Mouse (Mus musculus): ENCODE results near the gene Gm20219.

The Gm20219 gene

DNA sequence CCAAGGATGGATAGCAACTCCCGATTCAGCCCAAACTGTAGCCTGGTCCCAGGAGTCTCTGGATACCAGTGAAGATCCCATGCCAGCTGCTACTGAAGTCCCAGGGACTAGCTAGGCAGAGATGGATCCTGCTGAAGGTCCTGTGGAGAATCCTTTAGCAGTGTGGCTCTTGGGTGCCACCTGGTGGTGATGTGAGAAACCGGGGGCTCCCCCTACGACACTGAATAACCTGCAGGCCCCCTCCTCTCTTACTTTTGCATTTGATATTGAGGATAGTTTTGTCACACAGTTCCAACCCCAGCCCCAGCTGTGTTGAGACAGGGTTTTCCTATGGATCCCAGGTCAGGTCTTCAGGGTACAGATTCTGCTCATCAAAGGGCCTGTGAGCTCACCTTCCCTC lies 4.3 kb upstream of the Gm20219 start:
- DNase-seq (ENCODE audit: low read depth in 1 of 2, low spot score in 2 of 2) = peak in 1 of 2 experiments; percentile 31

- peak; percentile 44 to 76 for DNase-seq (ENCODE audit: low read depth in 1 of 2, low spot score in 2 of 2)
Observed at GRCm38 (mm10) chr17:56552781-56553363, 1.3 kb downstream of the Gm20219 start.

GRCm38 (mm10) chr17:56551841-56552581 lies 2.2 kb downstream of the Gm20219 start:
- DNase-seq (ENCODE audit: low read depth in 1 of 2, low spot score in 2 of 2) = no peak

GRCm38 (mm10) chr17:56550784-56551475 lies 3.3 kb downstream of the Gm20219 start:
- DNase-seq (ENCODE audit: low read depth in 1 of 2, low spot score in 2 of 2) = no peak

DNA sequence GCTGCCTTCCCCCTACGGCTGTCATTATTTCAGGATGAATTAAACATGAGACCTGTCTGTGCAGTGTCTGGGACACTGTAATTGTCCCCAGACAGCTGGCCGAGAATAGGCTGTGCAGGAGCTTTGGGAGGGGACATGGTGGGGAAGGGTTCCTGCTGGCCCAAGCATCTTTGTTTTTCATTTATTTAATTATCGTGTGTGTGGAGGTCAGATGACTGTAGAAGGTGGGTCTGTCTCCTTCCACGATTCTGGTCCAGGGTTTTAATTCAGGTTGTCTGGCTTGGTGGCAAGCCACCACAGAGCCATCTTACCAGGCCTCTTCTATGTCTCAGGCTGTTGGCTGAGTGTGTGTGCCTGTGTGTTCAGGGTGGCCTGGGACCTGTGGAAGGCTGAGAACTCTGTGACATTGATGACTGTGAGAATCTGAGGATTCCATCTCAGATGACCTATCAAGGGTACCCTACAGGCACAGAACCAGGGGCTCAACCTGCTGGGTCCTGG lies 5.5 kb downstream of the Gm20219 start:
- no peak for DNase-seq (ENCODE audit: low read depth in 1 of 2, low spot score in 2 of 2)

DNA sequence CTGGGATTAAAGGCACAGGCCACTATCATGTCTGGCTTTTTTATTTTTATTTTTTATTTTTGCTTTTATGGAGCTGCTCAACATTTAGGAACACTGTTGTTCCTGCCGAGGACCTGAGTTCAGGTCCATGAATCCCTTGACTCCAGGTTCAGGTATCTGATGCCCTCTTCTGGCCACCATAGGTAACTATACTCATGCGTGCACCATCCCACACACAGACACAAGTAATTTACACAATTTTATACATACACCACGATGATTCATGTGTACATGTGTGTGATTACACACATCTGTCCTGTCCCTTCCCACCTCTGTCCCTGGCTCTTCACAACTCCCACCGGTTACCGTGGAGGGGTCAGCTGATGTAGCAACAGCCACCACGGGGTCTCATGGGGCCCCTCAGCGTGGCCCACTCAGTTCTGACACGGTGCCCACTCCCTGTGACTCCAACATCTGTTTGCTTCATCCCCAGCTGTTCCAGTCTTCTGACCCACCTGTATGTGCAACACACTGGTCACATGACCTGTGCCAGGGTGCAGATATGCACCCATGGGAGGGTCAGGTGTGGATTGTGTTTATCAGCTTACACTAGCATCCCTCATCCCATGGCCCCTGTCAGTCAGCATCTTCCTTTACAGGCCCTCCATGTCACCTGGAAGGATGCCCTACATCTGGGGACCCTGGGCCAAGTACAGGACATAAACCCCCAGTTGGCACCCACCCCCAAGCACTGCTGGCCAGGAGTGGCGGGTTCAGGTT lies 6.2 kb downstream of the Gm20219 start:
- DNase-seq (ENCODE audit: low read depth in 1 of 2, low spot score in 2 of 2) = no peak

GRCm38 (mm10) chr17:56547116-56547845 lies 6.9 kb downstream of the Gm20219 start:
- no peak for DNase-seq (ENCODE audit: low read depth in 1 of 2, low spot score in 2 of 2)

GRCm38 (mm10) chr17:56546576-56546975 lies 7.6 kb downstream of the Gm20219 start:
- no peak for DNase-seq (ENCODE audit: low read depth in 1 of 2, low spot score in 2 of 2)

DNA sequence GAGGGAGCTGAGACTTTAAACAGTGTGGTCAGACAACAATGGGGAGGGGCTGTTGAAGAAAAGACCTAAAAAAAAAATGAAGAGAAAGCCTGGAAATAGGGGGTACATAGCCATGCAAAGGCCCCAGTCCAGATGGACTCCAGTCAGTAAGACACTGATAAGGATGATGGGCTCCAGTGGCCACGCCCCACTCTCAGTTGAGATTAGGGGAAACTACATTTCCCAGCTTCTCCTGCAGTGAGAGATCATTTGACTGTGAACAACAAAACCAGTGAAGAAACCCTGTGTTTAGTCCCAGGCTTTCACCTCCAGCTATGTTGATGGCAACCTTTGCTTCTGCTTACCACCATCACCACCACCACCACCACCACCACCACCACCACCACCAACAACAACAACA lies 8.2 kb downstream of the Gm20219 start:
- DNase-seq (ENCODE audit: low read depth in 1 of 2, low spot score in 2 of 2) = no peak

GRCm38 (mm10) chr17:56544699-56545387 lies 9.3 kb downstream of the Gm20219 start:
- DNase-seq (ENCODE audit: low read depth in 1 of 2, low spot score in 2 of 2) = no peak

- no peak for DNase-seq (ENCODE audit: low read depth in 1 of 2, low spot score in 2 of 2)
Observed at GRCm38 (mm10) chr17:56543684-56544224, 10.4 kb downstream of the Gm20219 start.

DNA sequence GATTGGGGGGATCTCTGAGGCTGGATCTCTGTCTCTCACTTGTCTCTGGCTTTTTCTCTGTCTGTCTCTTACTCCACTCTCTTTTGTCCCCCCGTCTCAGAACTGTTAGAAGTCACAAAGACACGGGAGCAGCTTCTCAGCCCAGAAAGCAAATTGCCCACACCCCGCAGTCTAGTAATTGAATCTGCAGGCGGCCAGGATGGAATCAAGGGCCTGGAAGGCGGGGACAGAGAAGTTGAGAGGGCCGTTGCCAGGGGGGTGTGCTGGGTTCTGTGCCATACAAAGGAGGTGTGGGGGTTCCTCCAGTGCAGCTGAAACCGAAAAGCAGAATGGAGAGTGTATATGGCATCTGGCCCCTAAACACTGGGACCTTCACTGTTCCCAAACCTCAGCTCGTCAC lies 11.5 kb downstream of the Gm20219 start:
- DNase-seq (ENCODE audit: low read depth in 1 of 2, low spot score in 2 of 2) = no peak

- no peak for DNase-seq (ENCODE audit: low read depth in 1 of 2, low spot score in 2 of 2)
Observed at GRCm38 (mm10) chr17:56540562-56540975, 13.6 kb downstream of the Gm20219 start.

- no peak for DNase-seq (ENCODE audit: low read depth in 1 of 2, low spot score in 2 of 2)
Observed at GRCm38 (mm10) chr17:56537912-56538311, 16.3 kb downstream of the Gm20219 start.

DNA sequence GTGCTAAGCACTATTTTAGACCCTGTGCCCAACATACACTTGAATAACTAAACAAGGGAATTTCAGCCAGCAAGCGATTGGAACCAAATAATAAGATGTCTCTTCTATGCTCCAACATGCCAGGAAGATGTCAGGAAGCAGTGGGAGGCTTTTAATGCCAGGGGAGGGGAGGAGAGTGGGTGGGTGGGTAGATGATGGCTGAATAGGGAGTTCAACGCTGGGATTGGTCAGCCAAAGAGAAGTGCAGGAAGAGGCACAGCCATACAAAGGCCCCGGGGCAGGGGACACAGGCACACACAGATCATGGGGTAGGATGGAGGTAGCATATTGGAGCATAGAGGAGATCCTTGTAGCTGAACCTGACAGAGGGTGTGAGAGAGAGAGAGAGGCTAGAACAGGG lies 17.3 kb downstream of the Gm20219 start:
- no peak for DNase-seq (ENCODE audit: low read depth in 1 of 2, low spot score in 2 of 2)

- DNase-seq (ENCODE audit: low read depth in 1 of 2, low spot score in 2 of 2) = no peak
Observed at GRCm38 (mm10) chr17:56536192-56536591, 18.0 kb downstream of the Gm20219 start.

GRCm38 (mm10) chr17:56524943-56525342 lies 29.2 kb downstream of the Gm20219 start:
- no peak for DNase-seq (ENCODE audit: low read depth in 1 of 2, low spot score in 2 of 2)

DNA sequence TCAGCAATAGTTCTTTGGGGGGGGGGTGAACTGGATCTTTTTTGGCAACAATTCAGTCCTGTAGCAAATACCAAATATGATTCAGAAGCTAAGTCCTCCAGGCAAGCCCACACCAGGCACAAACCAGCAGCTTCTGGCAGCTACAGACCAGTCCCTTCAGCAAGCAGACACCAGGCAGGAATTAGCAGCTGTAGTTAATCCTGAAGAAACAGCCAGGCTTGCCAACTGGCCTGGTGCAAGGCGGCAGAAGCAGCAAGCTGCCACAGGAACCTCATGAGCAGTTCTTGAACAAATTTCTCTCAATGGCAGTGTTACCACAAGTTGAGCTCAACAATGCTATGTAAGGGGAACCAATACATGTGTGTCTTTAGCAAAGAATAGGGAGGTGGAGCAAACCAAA lies 31.4 kb downstream of the Gm20219 start:
- no peak for DNase-seq (ENCODE audit: low read depth in 1 of 2, low spot score in 2 of 2)

GRCm38 (mm10) chr17:56515690-56516410 lies 38.3 kb downstream of the Gm20219 start:
- DNase-seq (ENCODE audit: low read depth in 1 of 2, low spot score in 2 of 2) = no peak
